Mouse (Mus musculus) NIH3T3 (cell line): ENCODE results near the gene Wdr70.

ENCODE experiments used
- DNase-seq: peaks from one replicate; pipeline ENCODE4 v3.0.0-alpha.2; 2012; ENCODE audit warnings: low read depth

The Wdr70 gene

GRCm38 (mm10) chr15:8030643-8031042 lies 68.4 kb downstream of the Wdr70 start:
- no peak for DNase-seq

GRCm38 (mm10) chr15:8027503-8027902 lies 71.5 kb downstream of the Wdr70 start:
- DNase-seq = peak; percentile 43

DNA sequence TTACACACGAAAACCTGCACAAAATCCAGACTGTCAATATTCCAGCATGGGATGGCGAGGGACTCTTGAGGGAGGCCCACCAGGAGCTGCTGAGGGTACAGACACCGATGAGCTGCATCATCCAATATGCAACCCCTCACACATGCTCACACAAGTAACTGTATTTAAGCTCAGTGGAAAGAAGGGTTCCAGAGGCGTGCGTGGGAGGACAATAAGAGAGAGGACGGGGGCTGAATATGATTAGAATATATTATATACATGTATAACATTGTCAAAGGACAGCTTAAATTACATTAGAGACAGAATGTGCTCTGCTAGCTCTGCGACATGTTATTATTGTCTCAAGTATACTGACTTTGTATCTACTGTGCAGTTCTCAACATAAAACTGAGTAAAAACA lies 87.6 kb downstream of the Wdr70 start:
- no peak for DNase-seq

DNA sequence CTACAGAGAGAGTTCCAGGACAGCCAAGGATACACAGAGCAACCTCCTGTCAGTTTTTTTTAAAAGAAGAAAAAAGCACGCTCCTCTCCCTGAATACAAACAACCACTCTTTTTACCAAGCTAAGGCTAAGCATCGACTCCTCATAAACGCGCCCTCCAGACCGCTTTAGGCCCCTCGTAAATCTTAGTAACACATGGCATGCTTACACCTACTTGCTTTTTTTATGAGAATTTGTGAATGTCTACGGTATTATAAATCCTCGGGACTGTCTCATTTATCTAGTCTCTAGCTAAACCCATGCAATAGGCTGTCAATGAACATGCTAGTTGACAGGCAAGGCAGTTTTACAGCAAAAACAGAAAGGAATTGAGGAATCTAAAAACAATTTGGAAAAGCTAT lies 91.6 kb downstream of the Wdr70 start:
- no peak for DNase-seq

DNA sequence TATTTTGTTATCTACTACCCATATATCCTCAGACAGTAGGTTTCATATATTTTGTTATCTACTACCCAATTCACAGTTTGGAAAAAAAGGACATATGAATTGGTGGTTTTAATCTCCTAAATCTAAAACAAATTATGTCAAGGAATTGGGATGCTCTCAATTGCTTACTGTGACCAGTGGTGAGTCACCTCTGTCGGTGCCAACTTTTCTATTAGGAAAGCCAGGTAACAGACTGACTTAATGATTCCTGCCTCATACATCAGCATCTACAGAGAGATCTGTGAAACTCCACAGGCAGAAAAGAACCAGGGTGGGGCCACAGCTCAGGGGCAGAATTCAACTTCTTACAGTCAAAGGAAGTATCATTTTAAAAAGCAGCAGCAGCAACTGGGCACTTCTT lies 93.0 kb downstream of the Wdr70 start:
- peak; percentile 56 for DNase-seq

DNA sequence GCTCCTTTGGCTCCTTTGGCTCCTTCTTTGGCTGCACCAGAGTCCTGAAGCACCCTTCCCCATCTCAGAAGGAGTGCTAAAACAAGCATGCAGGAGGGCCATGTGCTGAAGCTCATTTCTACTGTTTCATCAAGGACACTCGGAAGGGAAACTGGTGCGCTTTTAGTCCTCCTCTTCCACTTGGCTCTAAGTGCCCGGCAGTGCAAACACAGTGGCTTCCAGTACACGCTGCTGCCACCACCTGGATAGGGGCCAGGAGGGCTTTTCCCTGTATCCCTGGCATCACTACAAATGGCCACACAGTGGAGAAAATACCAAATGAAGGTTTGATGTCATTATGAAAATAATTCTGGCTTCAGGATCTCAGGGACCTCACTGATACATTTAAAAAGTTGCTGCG lies 93.5 kb downstream of the Wdr70 start:
- no peak for DNase-seq

GRCm38 (mm10) chr15:8003789-8004188 lies 95.2 kb downstream of the Wdr70 start:
- DNase-seq = no peak

GRCm38 (mm10) chr15:7998843-7999546 lies 100.0 kb downstream of the Wdr70 start:
- DNase-seq = no peak

GRCm38 (mm10) chr15:7998095-7998494 lies 100.9 kb downstream of the Wdr70 start:
- DNase-seq = peak; percentile 32

- DNase-seq = no peak
These were observed 105.3 kb downstream of the Wdr70 start for GRCm38 (mm10) chr15:7993721-7994120.

- DNase-seq = peak; percentile 50
These were observed 108.9 kb downstream of the Wdr70 start for GRCm38 (mm10) chr15:7990101-7990500.

DNA sequence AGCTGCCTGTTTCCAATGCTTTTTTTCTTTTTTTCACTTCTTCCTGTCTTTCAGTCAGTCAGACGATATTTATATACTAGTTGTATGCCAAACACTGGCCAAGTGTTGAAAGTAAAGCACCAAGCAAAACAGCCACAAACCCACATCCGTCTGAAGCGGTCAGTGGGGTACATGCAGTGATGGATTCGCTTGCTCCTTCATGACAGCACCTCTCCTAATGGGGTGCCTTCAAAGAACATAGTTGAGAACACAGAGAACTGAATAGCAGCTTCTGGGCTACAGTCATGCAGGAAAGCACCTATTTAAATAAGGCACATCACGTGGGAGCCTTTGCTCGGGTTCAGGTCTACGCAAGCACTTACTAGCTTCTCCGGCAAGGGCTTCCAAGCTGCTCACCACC lies 111.6 kb downstream of the Wdr70 start:
- no peak for DNase-seq

GRCm38 (mm10) chr15:7986274-7986673 lies 112.7 kb downstream of the Wdr70 start:
- peak; percentile 70 for DNase-seq

- no peak for DNase-seq
These were observed 120.4 kb downstream of the Wdr70 start for GRCm38 (mm10) chr15:7978640-7979039.

DNA sequence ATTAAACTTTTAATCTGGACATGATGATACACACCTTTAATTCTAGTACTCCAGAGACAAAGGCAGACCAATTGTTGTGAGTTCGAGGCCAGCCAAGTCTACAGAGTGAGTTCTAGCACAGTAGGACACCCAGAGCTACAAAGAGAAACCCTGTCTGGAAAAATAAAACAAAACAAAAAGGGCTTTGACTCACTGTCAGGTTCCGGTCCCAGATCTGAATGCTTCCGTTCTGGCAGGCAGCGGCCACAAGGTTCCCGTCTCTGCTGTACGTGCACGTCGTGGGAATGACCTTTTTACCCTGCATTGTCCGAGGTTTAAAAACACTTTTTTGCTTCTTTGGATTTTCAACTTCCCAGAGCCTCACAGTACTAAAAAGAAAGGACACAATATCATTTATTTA lies 122.2 kb downstream of the Wdr70 start:
- DNase-seq = no peak

DNA sequence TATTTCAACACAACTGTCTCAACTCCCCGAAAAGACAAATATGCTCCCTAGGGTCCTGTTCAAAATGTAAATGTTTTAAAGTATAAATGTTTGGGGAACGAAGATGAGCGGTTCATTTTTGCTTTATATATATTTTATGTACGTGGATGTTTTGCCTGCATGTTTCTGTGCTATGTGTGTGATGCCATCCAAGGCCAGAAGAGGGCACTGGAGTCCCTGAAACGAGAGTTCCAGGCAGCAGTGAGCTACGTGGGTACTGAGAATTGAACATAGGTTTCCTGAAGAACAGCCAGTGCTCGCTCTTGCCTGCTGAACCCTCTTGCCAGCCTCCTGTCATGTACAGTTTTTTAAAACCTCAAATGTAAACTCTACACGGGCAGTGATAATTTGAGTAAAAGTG lies 124.6 kb downstream of the Wdr70 start:
- peak; percentile 28 for DNase-seq

DNA sequence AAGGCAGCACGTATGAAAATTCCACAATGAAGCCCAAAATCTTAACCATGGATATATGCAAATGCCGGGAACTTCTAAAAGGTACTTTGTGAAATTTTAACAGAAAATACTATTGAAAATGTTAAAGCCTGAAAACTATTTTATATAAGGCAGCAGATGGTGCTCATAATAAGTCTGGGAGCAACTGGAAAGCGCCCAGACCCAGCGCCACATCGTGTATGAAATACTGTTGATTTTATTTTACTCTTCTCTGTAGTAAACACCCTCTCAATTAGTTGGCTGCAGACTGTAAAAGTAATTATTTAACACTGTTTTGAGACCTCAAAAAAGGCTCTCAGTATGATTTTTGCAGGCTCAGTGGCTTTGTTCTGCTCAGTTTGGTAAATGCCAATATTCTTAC lies 126.5 kb downstream of the Wdr70 start:
- DNase-seq = no peak

DNA sequence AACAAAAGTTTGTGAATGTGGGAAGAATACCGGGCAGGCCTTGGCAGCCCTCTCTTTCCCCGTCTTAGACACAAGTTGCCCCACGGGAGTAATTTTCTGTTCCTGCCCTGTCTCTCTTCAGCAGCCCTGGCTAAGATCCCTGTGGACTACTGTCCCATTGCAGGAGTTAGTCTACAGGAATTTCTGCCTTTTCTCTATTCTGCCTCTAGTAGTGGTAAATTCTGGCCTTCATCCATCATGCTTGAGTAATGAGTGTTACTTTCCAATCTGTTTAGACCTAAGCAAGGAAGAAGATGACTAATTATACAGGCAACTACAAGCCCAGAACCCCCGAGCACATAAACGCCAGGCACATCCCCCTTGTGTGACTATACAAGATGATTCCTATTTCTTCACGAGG lies 136.2 kb downstream of the Wdr70 start:
- peak; percentile 76 for DNase-seq

- DNase-seq = no peak
These were observed 137.5 kb downstream of the Wdr70 start for GRCm38 (mm10) chr15:7961489-7961888.

DNA sequence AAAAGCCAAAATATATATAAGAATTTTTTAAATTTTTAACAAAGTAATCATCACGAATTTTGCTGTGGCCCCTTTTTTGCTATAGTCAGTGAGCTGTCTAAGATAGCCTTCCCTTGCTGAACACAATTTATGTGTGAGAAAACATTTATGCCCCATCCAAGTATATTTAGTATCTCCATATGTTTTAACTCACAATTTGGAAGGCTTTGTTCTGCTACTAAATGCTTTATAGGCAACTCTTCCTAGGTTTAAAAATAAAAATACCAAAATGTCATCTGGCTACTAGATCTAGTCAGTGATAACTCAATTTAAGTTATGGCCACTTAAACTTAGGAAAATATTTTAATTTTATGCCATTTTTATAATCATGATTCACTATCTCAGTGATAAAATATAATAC lies 142.1 kb downstream of the Wdr70 start:
- no peak for DNase-seq

DNA sequence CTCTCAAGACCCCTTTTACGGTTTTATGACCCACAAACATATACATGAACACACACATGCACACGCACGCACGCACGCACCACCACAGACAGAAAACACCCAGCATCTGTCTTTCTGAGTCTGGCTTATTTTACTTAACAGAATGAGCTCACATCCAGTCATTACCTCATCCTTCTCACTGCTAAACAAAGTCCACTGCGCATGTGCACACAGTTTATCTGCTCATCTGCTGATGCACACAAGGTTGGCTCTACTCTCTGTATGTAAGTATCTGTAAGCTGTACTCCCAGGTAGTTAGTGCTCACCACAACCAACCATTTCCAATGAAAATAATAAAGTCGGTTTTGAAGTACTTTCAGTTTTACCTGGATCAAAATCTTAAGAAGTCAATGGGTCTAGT lies 148.4 kb downstream of the Wdr70 start:
- DNase-seq = no peak

DNA sequence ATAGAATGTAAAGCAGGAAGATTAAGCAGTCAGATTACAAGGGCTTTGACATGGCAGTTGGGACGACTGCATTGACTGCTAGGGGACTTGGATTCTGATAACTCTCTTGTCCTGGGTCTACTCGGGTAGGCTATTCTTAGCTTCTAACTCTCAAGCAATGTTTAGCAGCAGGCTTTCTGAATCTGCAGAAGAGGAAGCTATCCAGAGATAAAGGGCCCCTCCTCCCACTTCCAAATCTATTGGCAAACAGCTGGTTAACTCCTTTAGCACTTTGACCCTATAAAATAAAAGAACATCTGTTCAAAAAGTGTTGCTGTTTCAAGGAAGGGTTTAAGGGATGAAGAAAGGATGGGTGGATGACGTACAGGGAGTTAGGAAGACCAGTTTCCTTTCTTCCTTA lies 157.3 kb downstream of the Wdr70 start:
- DNase-seq = no peak

- no peak for DNase-seq
These were observed 163.3 kb downstream of the Wdr70 start for GRCm38 (mm10) chr15:7935571-7936165.

GRCm38 (mm10) chr15:7934580-7934979 lies 164.4 kb downstream of the Wdr70 start:
- DNase-seq = no peak
